Mouse (Mus musculus): ENCODE data around the gene Cavin2. TPM values are rescaled to one million over a fixed set of nuclear protein-coding genes. Genes with fewer than 3 reads are reported as not detected.

Cavin2 gene
- total and polyA plus RNA-seq, 2 experiments from 2014 or later = 7.1 to 11.2 TPM

GRCm38 (mm10) chr1:51300295-51300930, 11.5 kb downstream of the Cavin2 start:
- TF ChIP-seq CTCF (IDR thresholded peaks at IDR 0.05; ENCODE audit: low read depth) = no peak
- Histone ChIP-seq H3K9ac (no peak overlapping the region), H3K4me2 (ENCODE audit: low read depth) (no peak overlapping the region), H3K4me1 (ENCODE audit: insufficient read depth) (no peaks in the 10 kb centered on the region), H3K4me3 (ENCODE audit: low read depth, low read length) (no peak overlapping the region), H3K27ac (ENCODE audit: low read depth, low read length) (no peak overlapping the region), H3K27me3 (ENCODE audit: insufficient read depth, low read length) (no peaks in the 10 kb centered on the region), H3K9me3 (ENCODE audit: low read length) (no peaks in the 10 kb centered on the region), H3K36me3 (ENCODE audit: insufficient read depth) (no peaks in the 10 kb centered on the region)
- ATAC-seq = no peak
- WGBS = 84% methylated on average over 11 of the region's 11 CpGs
- DNase-seq = no peak

- no peaks in the 10 kb centered on the region for H3K36me3 ChIP-seq (ENCODE audit: insufficient read depth)
- 78% methylated on average over 3 of the region's 3 CpGs for WGBS
- no peaks in the 10 kb centered on the region for H3K9me3 ChIP-seq (ENCODE audit: low read length)
- H3K4me3 ChIP-seq (ENCODE audit: low read depth, low read length) = no peak overlapping the region
- H3K27me3 ChIP-seq (ENCODE audit: insufficient read depth, low read length) = no peaks in the 10 kb centered on the region
- H3K4me2 ChIP-seq (ENCODE audit: low read depth) = no peak overlapping the region
- no peaks in the 10 kb centered on the region for H3K4me1 ChIP-seq (ENCODE audit: insufficient read depth)
- no peak overlapping the region for H3K27ac ChIP-seq (ENCODE audit: low read depth, low read length)
- no peak for ATAC-seq
- no peak for DNase-seq
- H3K9ac ChIP-seq = no peak overlapping the region
- no peak for TF ChIP-seq CTCF (IDR thresholded peaks at IDR 0.05; ENCODE audit: low read depth)
Observed at GRCm38 (mm10) chr1:51307056-51307455, 18.1 kb downstream of the Cavin2 start.

- ATAC-seq (no peak), DNase-seq (no peak)
- Histone ChIP-seq H3K4me3 (ENCODE audit: low read depth, low read length) (no peak overlapping the region), H3K36me3 (ENCODE audit: insufficient read depth) (no peaks in the 10 kb centered on the region), H3K27ac (ENCODE audit: low read depth, low read length) (no peak overlapping the region), H3K4me2 (ENCODE audit: low read depth) (no peak overlapping the region), H3K9me3 (ENCODE audit: low read length) (no peaks in the 10 kb centered on the region), H3K4me1 (ENCODE audit: insufficient read depth) (no peaks in the 10 kb centered on the region), H3K9ac (no peak overlapping the region), H3K27me3 (ENCODE audit: insufficient read depth, low read length) (no peaks in the 10 kb centered on the region)
- TF ChIP-seq CTCF (IDR thresholded peaks at IDR 0.05; ENCODE audit: low read depth) = no peak
- 54% methylated on average over 2 of the region's 2 CpGs for WGBS
Observed at GRCm38 (mm10) chr1:51315476-51315875, 26.6 kb downstream of the Cavin2 start.

GRCm38 (mm10) chr1:51323506-51323905, 34.6 kb downstream of the Cavin2 start:
- 64% methylated on average over 6 of the region's 6 CpGs for WGBS
- no peak overlapping the region for H3K27ac ChIP-seq (ENCODE audit: low read depth, low read length)
- no peak overlapping the region for H3K4me2 ChIP-seq (ENCODE audit: low read depth)
- H3K9ac ChIP-seq = no peak overlapping the region
- TF ChIP-seq CTCF (IDR thresholded peaks at IDR 0.05; ENCODE audit: low read depth) = no peak
- no peaks in the 10 kb centered on the region for H3K4me1 ChIP-seq (ENCODE audit: insufficient read depth)
- H3K9me3 ChIP-seq (ENCODE audit: low read length) = no peaks in the 10 kb centered on the region
- H3K4me3 ChIP-seq (ENCODE audit: low read depth, low read length) = no peak overlapping the region
- DNase-seq (no peak), ATAC-seq (no peak)
- H3K36me3 ChIP-seq (ENCODE audit: insufficient read depth) = no peaks in the 10 kb centered on the region
- H3K27me3 ChIP-seq (ENCODE audit: insufficient read depth, low read length) = no peaks in the 10 kb centered on the region

- H3K27ac ChIP-seq (ENCODE audit: low read depth, low read length) = no peak overlapping the region
- H3K9ac ChIP-seq = no peak overlapping the region
- H3K4me3 ChIP-seq (ENCODE audit: low read depth, low read length) = no peak overlapping the region
- no peak for ATAC-seq
- H3K27me3 ChIP-seq (ENCODE audit: insufficient read depth, low read length) = no peaks in the 10 kb centered on the region
- H3K4me2 ChIP-seq (ENCODE audit: low read depth) = no peak overlapping the region
- no peaks in the 10 kb centered on the region for H3K36me3 ChIP-seq (ENCODE audit: insufficient read depth)
- no peaks in the 10 kb centered on the region for H3K9me3 ChIP-seq (ENCODE audit: low read length)
- WGBS = 77% methylated on average over 1 of the region's 1 CpGs
- no peak for DNase-seq
- 0 out of 2 replicates have a peak, but pooled peaks cover 3% of the 10 kb centered on the region for H3K4me1 ChIP-seq (ENCODE audit: insufficient read depth)
- TF ChIP-seq CTCF (IDR thresholded peaks at IDR 0.05; ENCODE audit: low read depth) = no peak
Observed at GRCm38 (mm10) chr1:51328541-51328940, 39.6 kb downstream of the Cavin2 start.

GRCm38 (mm10) chr1:51332986-51333385, 44.1 kb downstream of the Cavin2 start:
- H3K27me3 ChIP-seq (ENCODE audit: insufficient read depth, low read length) = no peaks in the 10 kb centered on the region
- no peaks in the 10 kb centered on the region for H3K9me3 ChIP-seq (ENCODE audit: low read length)
- ATAC-seq = no peak
- no peak overlapping the region for H3K27ac ChIP-seq (ENCODE audit: low read depth, low read length)
- H3K4me1 ChIP-seq (ENCODE audit: insufficient read depth) = 0 out of 2 replicates have a peak, but pooled peaks cover 3% of the 10 kb centered on the region
- no peaks in the 10 kb centered on the region for H3K36me3 ChIP-seq (ENCODE audit: insufficient read depth)
- no peak for TF ChIP-seq CTCF (IDR thresholded peaks at IDR 0.05; ENCODE audit: low read depth)
- no peak overlapping the region for H3K9ac ChIP-seq
- WGBS = 51% methylated on average over 6 of the region's 6 CpGs
- no peak overlapping the region for H3K4me3 ChIP-seq (ENCODE audit: low read depth, low read length)
- no peak overlapping the region for H3K4me2 ChIP-seq (ENCODE audit: low read depth)
- DNase-seq = no peak

- Histone ChIP-seq H3K36me3 (ENCODE audit: insufficient read depth) (no peaks in the 10 kb centered on the region), H3K27me3 (ENCODE audit: insufficient read depth, low read length) (no peaks in the 10 kb centered on the region), H3K9me3 (ENCODE audit: low read length) (no peaks in the 10 kb centered on the region), H3K9ac (peak overlapping the region; percentile 34), H3K4me1 (ENCODE audit: insufficient read depth) (0 out of 2 replicates have a peak, but pooled peaks cover 3% of the 10 kb centered on the region), H3K4me3 (ENCODE audit: low read depth, low read length) (peak overlapping the region; percentile 17), H3K4me2 (ENCODE audit: low read depth) (peak overlapping the region; percentile 32), H3K27ac (ENCODE audit: low read depth, low read length) (peak overlapping the region; percentile 69)
- DNase-seq (peak; percentile 96), ATAC-seq (peak; percentile 95)
- TF ChIP-seq CTCF (IDR thresholded peaks at IDR 0.05; ENCODE audit: low read depth) = peak; percentile 90
- 22% methylated on average over 18 of the region's 18 CpGs for WGBS
Observed at GRCm38 (mm10) chr1:51333557-51334285, 44.8 kb downstream of the Cavin2 start.

Measured in forebrain, postnatal 0 days (tissue).